Mouse (Mus musculus): ENCODE data around the gene Dscaml1.

Gene Dscaml1

GRCm38 (mm10) chr9:45454889-45455610 is 28.6 kb downstream of the Dscaml1 start:
- DNase-seq (ENCODE audit: low spot score in 2 of 2): no peak

- DNase-seq (ENCODE audit: low spot score in 2 of 2): no peak
Measured at GRCm38 (mm10) chr9:45457200-45457599, 30.8 kb downstream of the Dscaml1 start.

GRCm38 (mm10) chr9:45458363-45458762 is 31.9 kb downstream of the Dscaml1 start:
- no peak for DNase-seq (ENCODE audit: low spot score in 2 of 2)

- DNase-seq (ENCODE audit: low spot score in 2 of 2): no peak
Measured at GRCm38 (mm10) chr9:45465396-45466019, 39.1 kb downstream of the Dscaml1 start.

GRCm38 (mm10) chr9:45468235-45468634 is 41.8 kb downstream of the Dscaml1 start:
- no peak for DNase-seq (ENCODE audit: low spot score in 2 of 2)

GRCm38 (mm10) chr9:45470746-45471471 is 44.5 kb downstream of the Dscaml1 start:
- peak; percentile 23 to 29 for DNase-seq (ENCODE audit: low spot score in 2 of 2)

GRCm38 (mm10) chr9:45471691-45472090 is 45.3 kb downstream of the Dscaml1 start:
- DNase-seq (ENCODE audit: low spot score in 2 of 2): no peak

- DNase-seq (ENCODE audit: low spot score in 2 of 2): no peak
Measured at GRCm38 (mm10) chr9:45474874-45475273, 48.4 kb downstream of the Dscaml1 start.

- no peak for DNase-seq (ENCODE audit: low spot score in 2 of 2)
Measured at GRCm38 (mm10) chr9:45480936-45481335, 54.5 kb downstream of the Dscaml1 start.

GRCm38 (mm10) chr9:45486665-45487074 is 60.2 kb downstream of the Dscaml1 start:
- DNase-seq (ENCODE audit: low spot score in 2 of 2): no peak

GRCm38 (mm10) chr9:45487179-45487801 is 60.9 kb downstream of the Dscaml1 start:
- no peak for DNase-seq (ENCODE audit: low spot score in 2 of 2)

- no peak for DNase-seq (ENCODE audit: low spot score in 2 of 2)
Measured at GRCm38 (mm10) chr9:45490899-45491298, 64.5 kb downstream of the Dscaml1 start.

GRCm38 (mm10) chr9:45494889-45495288 is 68.5 kb downstream of the Dscaml1 start:
- DNase-seq (ENCODE audit: low spot score in 2 of 2): no peak

- DNase-seq (ENCODE audit: low spot score in 2 of 2): no peak
Measured at GRCm38 (mm10) chr9:45496340-45496739, 69.9 kb downstream of the Dscaml1 start.

- DNase-seq (ENCODE audit: low spot score in 2 of 2): no peak
Measured at GRCm38 (mm10) chr9:45496944-45497343, 70.5 kb downstream of the Dscaml1 start.

- DNase-seq (ENCODE audit: low spot score in 2 of 2): no peak
Measured at GRCm38 (mm10) chr9:45499267-45499666, 72.8 kb downstream of the Dscaml1 start.

GRCm38 (mm10) chr9:45500071-45500595 is 73.7 kb downstream of the Dscaml1 start:
- no peak for DNase-seq (ENCODE audit: low spot score in 2 of 2)

- DNase-seq (ENCODE audit: low spot score in 2 of 2): no peak
Measured at GRCm38 (mm10) chr9:45501295-45501927, 75.0 kb downstream of the Dscaml1 start.

- DNase-seq (ENCODE audit: low spot score in 2 of 2): no peak
Measured at GRCm38 (mm10) chr9:45501963-45502641, 75.7 kb downstream of the Dscaml1 start.

GRCm38 (mm10) chr9:45504977-45505376 is 78.5 kb downstream of the Dscaml1 start:
- DNase-seq (ENCODE audit: low spot score in 2 of 2): no peak

GRCm38 (mm10) chr9:45505487-45505939 is 79.1 kb downstream of the Dscaml1 start:
- DNase-seq (ENCODE audit: low spot score in 2 of 2): no peak
